Mouse (Mus musculus) megakaryocyte, embryonic 14.5 days (primary cell): ENCODE measurements around the gene Ubr2. TPM values are rescaled to one million over a fixed set of nuclear protein-coding genes. Genes with fewer than 3 reads are reported as not detected.
A peak's percentile ranks its signal among the peaks of the same experiment; 100 is the strongest.

Experiments used
- H3K27me3 ChIP-seq: replicated peaks from 2 replicates; pipeline ENCODE3; 2012; ENCODE audit warnings: inconsistent platforms
- H3K36me3 ChIP-seq: replicated peaks from 2 replicates; pipeline ENCODE3; 2012; ENCODE audit warnings: low read length, inconsistent platforms, mixed read lengths
- H3K4me1 ChIP-seq: 2 replicates; pipeline ENCODE4 v1.6.1; 2012; ENCODE audit warnings: inconsistent platforms
- H3K4me3 ChIP-seq: replicated peaks from 2 replicates; pipeline ENCODE3; 2012; ENCODE audit warnings: moderate library complexity, mild to moderate bottlenecking, inconsistent platforms
- H3K9me3 ChIP-seq: 2 replicates; pipeline ENCODE4 v1.6.1; 2012; ENCODE audit warnings: inconsistent platforms
- FLI1 ChIP-seq: IDR thresholded peaks from 2 replicates; pipeline ENCODE4 v1.6.1; 2012; ENCODE audit warnings: low read length, inconsistent platforms, mixed read lengths
- GATA1 ChIP-seq: IDR thresholded peaks from 3 replicates; pipeline ENCODE4 v1.6.1; 2012; ENCODE audit warnings: mixed read lengths, low read length, inconsistent platforms, borderline replicate concordance
- polyA plus RNA-seq: library from polyadenylated mRNA; stranded (reverse); fragments of >175 nt; gene quantifications from 2 replicates; pipeline ENCODE4 v1.2.3, GENCODE M21; 2012; ENCODE audit warnings: low replicate concordance; ENCODE audit not compliant: insufficient read depth

Ubr2 gene
- polyA plus RNA-seq, 1 experiment: 3.5 TPM

DNA sequence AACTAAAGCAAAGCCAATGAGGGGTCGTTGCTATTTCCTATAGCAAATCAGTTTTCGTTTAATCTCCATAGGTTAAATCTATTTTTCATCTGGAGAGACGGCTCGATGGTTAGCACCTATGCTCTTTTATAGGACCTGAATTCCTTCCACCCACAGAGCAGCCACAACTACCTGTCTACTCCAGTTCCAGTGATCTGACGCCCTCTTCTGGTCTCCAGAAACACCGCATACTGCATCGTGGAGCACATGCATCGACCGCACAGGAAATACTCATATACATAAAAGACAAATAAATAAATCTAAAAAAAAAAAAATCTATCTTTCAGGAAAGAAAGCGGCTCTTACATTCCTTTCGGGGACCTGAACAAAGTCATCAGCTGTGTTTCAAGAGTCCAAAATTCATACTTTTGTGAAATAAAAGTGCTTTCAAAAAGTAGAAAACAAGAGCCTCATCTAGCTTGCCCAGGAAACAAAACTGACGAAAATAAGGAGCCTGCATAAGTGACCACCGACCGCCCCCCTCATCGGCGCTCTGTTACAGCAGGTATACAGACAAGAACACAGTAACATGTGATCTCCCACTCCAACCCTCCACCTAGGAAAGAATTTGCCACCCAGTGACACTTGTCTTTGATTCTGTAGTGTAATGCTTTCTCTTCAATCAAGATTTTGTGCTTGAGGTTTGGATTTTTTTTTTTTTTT, 121.7 kb downstream of the Ubr2 start:
- H3K4me1 ChIP-seq: peaks cover 60% of the 10 kb centered on the region
- peak overlapping the region; percentile 98 for H3K4me3 ChIP-seq
- H3K36me3 ChIP-seq: peaks cover 14% of the 10 kb centered on the region
- H3K9me3 ChIP-seq: no peaks in the 10 kb centered on the region
- H3K27me3 ChIP-seq: peaks cover 3% of the 10 kb centered on the region
- no peak for TF ChIP-seq FLI1
- TF ChIP-seq GATA1: no peak

DNA sequence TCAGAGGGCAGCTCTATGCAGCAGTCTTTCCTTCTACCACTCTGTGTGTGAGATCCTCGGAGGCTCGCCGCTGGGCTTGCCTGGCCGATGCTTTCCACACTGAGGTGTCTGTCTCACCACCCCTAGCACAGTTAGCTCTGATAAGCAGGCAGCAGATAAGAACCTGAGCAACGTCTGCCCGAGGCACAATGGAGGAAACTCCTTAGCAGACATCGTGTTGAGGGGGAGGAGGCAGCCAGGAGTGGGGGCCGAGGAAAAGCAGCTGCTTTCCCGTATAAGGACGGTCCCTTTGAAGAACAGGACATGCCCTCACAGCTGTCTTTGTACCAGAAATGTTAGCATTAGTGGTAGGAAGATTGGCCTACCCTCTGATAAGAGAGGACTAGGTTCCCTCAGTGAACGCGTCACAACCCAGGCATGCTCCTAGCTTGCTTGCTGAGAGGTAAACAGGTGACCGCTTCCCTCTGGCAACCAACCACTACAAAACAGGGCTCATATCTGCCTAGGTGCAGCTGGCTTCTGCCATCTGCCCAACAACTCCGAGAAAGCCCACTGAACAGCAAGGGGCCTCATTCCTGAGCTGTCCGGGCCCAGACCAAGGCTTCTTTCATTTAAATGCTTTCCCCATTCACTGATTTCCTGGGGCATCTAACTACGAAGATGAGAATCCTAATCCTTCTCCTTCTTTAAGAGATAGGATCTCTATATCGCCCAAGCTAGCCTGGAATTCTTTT, 124.3 kb downstream of the Ubr2 start:
- no peaks in the 10 kb centered on the region for H3K36me3 ChIP-seq
- TF ChIP-seq FLI1 (no peak), GATA1 (no peak)
- peaks cover 12% of the 10 kb centered on the region for H3K27me3 ChIP-seq
- H3K9me3 ChIP-seq: no peaks in the 10 kb centered on the region
- H3K4me3 ChIP-seq: peak overlapping the region; percentile 38
- peaks cover 64% of the 10 kb centered on the region for H3K4me1 ChIP-seq

DNA sequence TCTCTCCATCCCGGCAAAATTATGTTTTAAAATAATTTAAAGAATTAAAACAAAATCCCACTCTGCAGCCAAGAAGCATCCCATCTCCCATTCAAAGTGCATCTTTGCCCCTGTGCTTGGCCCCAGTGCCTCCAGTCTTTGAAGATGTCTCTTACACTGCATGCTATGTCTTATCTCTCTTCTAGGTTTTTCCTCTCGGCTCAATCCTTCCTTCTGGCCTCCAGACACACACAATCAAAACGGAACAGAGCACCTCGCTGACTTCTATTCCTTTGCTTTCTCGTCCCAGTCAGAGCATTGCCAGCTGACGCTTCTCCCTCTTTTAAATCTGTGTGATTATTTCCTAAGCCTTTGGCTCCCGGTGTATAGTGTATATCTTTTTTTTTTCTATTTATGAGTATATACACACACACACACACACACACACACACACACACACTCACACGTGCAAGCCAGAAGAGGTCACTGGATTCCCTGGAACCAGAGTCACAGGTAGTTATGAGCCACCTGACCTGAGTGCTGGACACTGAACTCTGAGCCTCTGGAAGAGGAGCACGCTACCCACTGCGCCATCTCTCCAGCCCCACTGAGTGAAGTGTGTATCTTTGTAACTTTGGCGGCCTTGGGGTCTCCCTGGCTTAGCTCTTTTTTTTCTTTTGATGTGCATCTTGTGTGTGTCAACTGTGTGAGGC, 125.0 kb downstream of the Ubr2 start:
- Histone ChIP-seq H3K4me3 (peak overlapping the region; percentile 7), H3K27me3 (peaks cover 12% of the 10 kb centered on the region), H3K9me3 (no peaks in the 10 kb centered on the region), H3K4me1 (peaks cover 66% of the 10 kb centered on the region), H3K36me3 (no peaks in the 10 kb centered on the region)
- TF ChIP-seq GATA1 (no peak), FLI1 (no peak)

DNA sequence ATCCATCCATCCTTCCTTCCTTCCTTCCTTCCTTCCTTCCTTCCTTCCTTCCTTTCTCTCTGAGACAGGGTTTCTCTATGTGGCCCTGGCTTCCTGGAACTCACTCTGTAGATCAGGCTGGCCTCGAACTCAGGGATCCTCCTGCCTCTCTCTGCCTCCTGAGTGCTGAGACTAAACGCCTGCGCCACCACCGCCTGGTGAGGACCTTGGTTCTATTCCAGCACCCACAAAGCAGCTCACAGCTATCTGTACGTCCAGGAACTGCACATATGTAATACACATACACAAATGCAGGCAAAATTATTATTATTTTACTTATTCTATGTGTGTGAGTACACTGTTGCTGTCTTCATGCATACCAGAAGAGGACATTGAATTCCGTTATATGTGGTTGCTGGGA, 125.6 kb downstream of the Ubr2 start:
- no peak for TF ChIP-seq FLI1
- no peak for TF ChIP-seq GATA1
- no peaks in the 10 kb centered on the region for H3K36me3 ChIP-seq
- H3K4me1 ChIP-seq: peaks cover 72% of the 10 kb centered on the region

DNA sequence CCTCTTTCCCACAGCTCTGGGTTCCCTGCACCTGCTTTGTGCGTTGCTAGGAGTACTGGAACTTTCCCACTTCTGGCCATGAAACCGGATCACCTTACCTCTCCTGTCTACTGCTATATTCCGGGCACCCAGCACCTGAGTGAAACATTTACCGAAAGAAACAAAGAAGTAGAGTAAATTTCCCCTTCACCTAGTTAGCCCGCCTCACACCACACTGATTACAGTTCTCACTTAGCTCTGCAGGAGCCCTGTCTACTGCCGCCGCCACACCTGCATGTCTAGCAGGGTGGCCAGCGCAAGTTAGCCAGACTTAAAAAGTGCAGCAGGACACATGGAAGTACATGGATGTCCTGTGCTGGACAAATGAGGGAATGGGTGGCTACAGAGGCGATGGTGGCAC, 127.2 kb downstream of the Ubr2 start:
- peaks cover 12% of the 10 kb centered on the region for H3K27me3 ChIP-seq
- peaks cover 72% of the 10 kb centered on the region for H3K4me1 ChIP-seq
- no peaks in the 10 kb centered on the region for H3K36me3 ChIP-seq
- TF ChIP-seq FLI1 (no peak), GATA1 (no peak)
- no peaks in the 10 kb centered on the region for H3K9me3 ChIP-seq
- peak overlapping the region; percentile 12 for H3K4me3 ChIP-seq

More for the DNA sequence above, 125.6 kb downstream of the Ubr2 start:
- peaks cover 12% of the 10 kb centered on the region for H3K27me3 ChIP-seq
- no peaks in the 10 kb centered on the region for H3K9me3 ChIP-seq
- no peak overlapping the region for H3K4me3 ChIP-seq

DNA sequence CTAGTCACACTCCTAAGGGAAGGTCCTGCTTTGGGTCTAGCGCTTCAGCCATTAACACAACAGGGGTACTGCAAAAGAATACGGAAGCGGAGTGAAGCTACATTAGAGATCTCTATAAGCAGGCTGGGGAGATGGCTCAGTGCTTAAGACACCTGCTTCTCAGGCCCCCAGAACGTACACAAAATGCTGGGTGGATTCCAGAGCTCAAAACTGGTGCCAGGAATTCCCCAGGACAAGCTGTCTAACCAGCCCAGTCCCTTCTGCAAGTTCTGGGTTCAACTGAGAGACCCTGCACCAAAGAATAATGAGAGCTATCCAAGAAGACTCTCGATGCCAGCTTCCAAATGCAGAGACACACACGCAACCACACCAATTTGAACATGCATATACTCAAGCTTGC, 128.6 kb downstream of the Ubr2 start:
- Histone ChIP-seq H3K4me3 (peak overlapping the region; percentile 67), H3K4me1 (peaks cover 76% of the 10 kb centered on the region), H3K9me3 (no peaks in the 10 kb centered on the region), H3K27me3 (peaks cover 12% of the 10 kb centered on the region), H3K36me3 (no peaks in the 10 kb centered on the region)
- TF ChIP-seq FLI1: no peak
- TF ChIP-seq GATA1: no peak

DNA sequence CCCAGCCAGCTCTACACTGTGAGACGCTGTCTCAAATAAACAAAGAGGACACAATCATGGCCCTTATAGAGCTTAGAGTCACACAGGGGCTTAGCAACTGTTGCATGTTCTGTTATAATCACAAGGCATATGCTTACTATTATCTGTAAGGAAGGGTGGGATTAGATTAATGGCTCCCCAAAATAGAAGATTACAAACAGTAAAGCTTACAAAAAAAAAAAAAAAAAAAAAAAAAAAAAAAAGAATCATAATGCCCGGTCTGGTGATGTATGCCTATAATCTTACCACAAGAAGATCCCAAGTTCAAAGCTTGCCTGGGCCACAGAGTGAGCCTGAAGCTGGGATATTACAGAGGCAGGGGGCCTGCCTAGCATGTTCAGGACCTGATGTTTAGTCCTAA, 130.0 kb downstream of the Ubr2 start:
- H3K36me3 ChIP-seq: peaks cover under 1% of the 10 kb centered on the region
- TF ChIP-seq FLI1 (no peak), GATA1 (no peak)
- H3K4me1 ChIP-seq: peaks cover 72% of the 10 kb centered on the region
- peaks cover 12% of the 10 kb centered on the region for H3K27me3 ChIP-seq
- peak overlapping the region; percentile 35 for H3K4me3 ChIP-seq
- no peaks in the 10 kb centered on the region for H3K9me3 ChIP-seq

DNA sequence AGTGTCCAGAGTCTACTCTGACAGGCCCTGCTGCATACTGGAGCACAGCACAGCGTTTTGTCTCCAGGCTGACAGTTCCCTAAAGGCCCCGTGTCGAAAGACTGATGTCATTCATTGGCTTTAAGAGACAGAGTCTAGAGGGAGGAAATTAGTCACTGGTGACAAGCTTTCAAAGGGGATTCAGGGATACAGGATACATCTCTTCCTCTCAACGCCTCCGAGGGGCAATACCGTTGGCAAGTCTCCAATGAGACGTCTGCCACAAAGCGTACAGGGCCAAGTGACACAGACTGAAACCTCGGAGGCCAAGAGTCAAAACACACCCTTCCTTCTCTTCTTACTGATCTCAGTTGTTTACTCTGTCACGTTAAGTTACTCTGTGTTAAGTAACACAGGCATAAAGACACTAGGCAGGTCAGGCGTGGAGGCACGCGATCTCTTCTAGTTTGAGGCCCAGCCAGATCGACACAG, 130.5 kb downstream of the Ubr2 start:
- peaks cover 12% of the 10 kb centered on the region for H3K27me3 ChIP-seq
- no peaks in the 10 kb centered on the region; the same call in 1 of the 2 replicates for H3K9me3 ChIP-seq
- TF ChIP-seq FLI1 (no peak), GATA1 (no peak)
- peak overlapping the region; percentile 39 for H3K4me3 ChIP-seq
- H3K36me3 ChIP-seq: peaks cover 4% of the 10 kb centered on the region
- H3K4me1 ChIP-seq: peaks cover 72% of the 10 kb centered on the region

Other genes starting within 250 kb of the Ubr2 start
- gene Ptcra, start 246.8 kb downstream of the Ubr2 start, polyA plus RNA-seq: not detected in 2 replicates
- 143 and 286 TPM in 2 replicates for gene 2310039H08Rik, start 237.9 kb downstream of the Ubr2 start, polyA plus RNA-seq
- gene Rpl7l1, start 227.9 kb downstream of the Ubr2 start, polyA plus RNA-seq: 1.1 and 4.7 TPM in 2 replicates
- 0.62 and 1.8 TPM in 2 replicates for gene Bicral, start 152.1 kb downstream of the Ubr2 start, polyA plus RNA-seq
- gene Tbcc, start 119.9 kb downstream of the Ubr2 start, polyA plus RNA-seq: 23.7 and 40.2 TPM in 2 replicates
- gene Prph2, start 100.1 kb downstream of the Ubr2 start, polyA plus RNA-seq: 0.13 TPM in 1 of 2 replicates, not detected in the other